Mouse (Mus musculus): ENCODE data around the gene Itpr1.

DNA sequence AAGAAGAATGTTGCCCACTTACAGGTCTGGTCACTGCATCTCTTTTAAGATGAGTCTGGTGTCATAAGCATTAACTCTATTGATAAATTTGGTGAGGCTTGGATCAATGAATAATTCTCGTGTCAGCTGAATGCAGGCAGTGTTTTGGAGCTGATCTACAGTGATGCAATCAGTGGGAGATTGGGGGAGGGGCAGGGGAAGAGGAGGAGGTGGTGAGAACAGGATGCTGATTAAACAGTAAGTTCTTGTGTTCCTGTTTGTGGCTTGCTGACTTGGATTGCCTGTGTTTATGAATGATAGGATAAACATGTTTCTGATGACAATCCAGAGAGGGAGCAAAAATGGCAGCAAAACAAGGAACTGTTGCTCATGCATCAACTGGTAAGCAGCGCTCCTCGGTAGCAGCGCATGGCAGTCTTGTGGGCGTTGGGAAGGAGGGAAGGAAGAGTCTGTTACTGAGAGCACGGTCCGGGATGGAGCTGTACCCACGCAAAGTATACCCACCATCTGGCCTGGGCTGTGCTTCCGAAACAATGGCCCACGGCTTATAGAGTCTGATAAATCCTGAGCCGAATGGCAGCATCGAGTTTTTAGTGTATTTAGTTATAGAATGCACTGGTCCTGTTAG is 64.1 kb downstream of the Itpr1 start:
- TF ChIP-seq CTCF (IDR thresholded peaks at IDR 0.05; ENCODE audit: low read depth, low read length) (no peak), POLR2A (IDR thresholded peaks at IDR 0.05; ENCODE audit: extremely low read depth, insufficient read depth, low read length) (no peak)
